Mouse (Mus musculus): ENCODE results near the gene Rere.

DNA sequence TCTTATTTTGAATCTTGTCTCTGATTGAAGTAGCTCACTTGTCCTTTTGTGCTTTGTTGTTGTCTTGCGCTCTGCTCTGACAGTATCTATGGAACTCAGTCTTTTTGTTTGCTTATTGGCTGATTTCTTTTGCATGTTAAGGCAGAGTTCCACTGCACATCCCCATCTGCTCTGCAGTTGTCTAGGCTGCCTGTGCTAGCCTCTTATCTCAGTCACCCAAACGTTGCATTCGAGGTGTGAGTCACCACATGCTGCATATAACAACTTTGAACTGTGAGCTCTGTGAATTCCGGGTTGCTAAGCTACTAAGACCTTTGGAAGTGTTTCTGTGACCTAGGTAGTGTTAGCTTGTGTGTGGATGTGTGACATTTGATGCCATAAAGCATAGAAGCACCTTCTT is 235.9 kb downstream of the Rere start:
- TF ChIP-seq CTCF (IDR thresholded peaks at IDR 0.05; ENCODE audit: control insufficient read depth, insufficient read depth, insufficient replicate concordance, low read depth, low read length), result no peak
- no peak for TF ChIP-seq POLR2A (IDR thresholded peaks at IDR 0.05; ENCODE audit: control insufficient read depth, low read depth, low read length)
